Mouse (Mus musculus): ENCODE data around the gene Gm973. TPM values are rescaled to one million over a fixed set of nuclear protein-coding genes. Genes with fewer than 3 reads are reported as not detected.

The Gm973 gene
- polyA plus RNA-seq, 1 experiment from 2014 or later = 1.4 TPM

DNA sequence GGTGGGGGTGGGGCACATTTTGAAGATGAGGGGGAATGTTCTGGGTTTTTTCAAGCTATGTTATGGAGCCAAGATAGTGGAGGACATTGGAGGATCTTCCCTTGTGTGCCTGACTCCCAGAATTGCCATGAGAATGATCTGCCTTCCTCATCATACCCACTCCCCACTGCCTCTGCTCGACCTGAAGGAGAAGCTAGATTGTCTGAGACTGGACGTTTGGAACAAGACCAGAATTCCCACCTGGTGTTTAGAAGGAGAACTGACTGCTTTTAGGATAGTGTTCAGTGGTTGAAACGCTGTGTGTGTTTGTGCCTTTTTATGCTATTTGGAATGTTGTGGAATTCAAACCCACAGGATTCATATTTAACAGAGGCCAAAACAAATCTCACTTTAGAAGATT is 8.7 kb downstream of the Gm973 start:
- H3K9ac ChIP-seq (ENCODE audit: low read depth, low read length) = no peak overlapping the region
- no peak for ATAC-seq (ENCODE audit: low FRiP score, low TSS enrichment)
- no peak overlapping the region for H3K4me3 ChIP-seq (ENCODE audit: low read length)
- 46% methylated on average over 3 of the region's 3 CpGs for WGBS
- H3K4me1 ChIP-seq (ENCODE audit: control insufficient read depth, insufficient read depth, low read length) = peaks cover 18% of the 10 kb centered on the region
- no peak overlapping the region for H3K27ac ChIP-seq (ENCODE audit: low read depth, low read length)
- no peak overlapping the region for H3K4me2 ChIP-seq (replicated peaks; ENCODE audit: low read depth, low read length)
- no peaks in the 10 kb centered on the region for H3K36me3 ChIP-seq (ENCODE audit: control insufficient read depth, insufficient read depth, low read length)
- no peaks in the 10 kb centered on the region for H3K9me3 ChIP-seq (ENCODE audit: control insufficient read depth, low read length)
- no peaks in the 10 kb centered on the region for H3K27me3 ChIP-seq (ENCODE audit: control insufficient read depth, insufficient read depth, low read length)

DNA sequence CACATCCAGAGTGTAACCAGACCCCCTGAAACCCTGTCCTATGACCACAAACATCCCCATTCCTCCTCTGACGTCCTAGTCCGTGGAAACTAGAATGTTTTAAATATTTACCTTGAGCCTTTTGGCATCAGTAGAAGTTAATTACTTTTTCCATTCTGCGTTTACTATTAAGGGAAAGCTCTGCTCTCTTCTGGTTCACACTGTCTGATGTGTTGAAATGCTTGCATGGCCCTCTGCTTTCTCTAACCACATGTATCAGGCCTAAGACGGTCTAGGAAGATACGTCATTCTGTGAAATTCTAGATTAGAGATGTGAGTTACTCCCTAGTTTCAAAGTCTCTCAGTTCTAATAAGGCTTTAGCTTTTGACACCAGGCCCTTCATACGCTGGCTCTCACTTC is 11.2 kb downstream of the Gm973 start:
- Histone ChIP-seq H3K9ac (ENCODE audit: low read depth, low read length) (no peak overlapping the region), H3K4me3 (ENCODE audit: low read length) (no peak overlapping the region), H3K27me3 (ENCODE audit: control insufficient read depth, insufficient read depth, low read length) (no peaks in the 10 kb centered on the region), H3K4me2 (replicated peaks; ENCODE audit: low read depth, low read length) (no peak overlapping the region), H3K9me3 (ENCODE audit: control insufficient read depth, low read length) (no peaks in the 10 kb centered on the region), H3K36me3 (ENCODE audit: control insufficient read depth, insufficient read depth, low read length) (no peaks in the 10 kb centered on the region), H3K27ac (ENCODE audit: low read depth, low read length) (no peak overlapping the region), H3K4me1 (ENCODE audit: control insufficient read depth, insufficient read depth, low read length) (peaks cover 5% of the 10 kb centered on the region; the same call in 1 of the 2 replicates)
- 73% methylated on average over 6 of the region's 6 CpGs for WGBS
- ATAC-seq (ENCODE audit: low FRiP score, low TSS enrichment) = no peak

GRCm38 (mm10) chr1:59534976-59535810 is 19.1 kb downstream of the Gm973 start:
- Histone ChIP-seq H3K4me3 (ENCODE audit: low read length) (no peak overlapping the region), H3K9me3 (ENCODE audit: control insufficient read depth, low read length) (no peaks in the 10 kb centered on the region), H3K4me2 (replicated peaks; ENCODE audit: low read depth, low read length) (no peak overlapping the region), H3K4me1 (ENCODE audit: control insufficient read depth, insufficient read depth, low read length) (peaks cover 13% of the 10 kb centered on the region), H3K27me3 (ENCODE audit: control insufficient read depth, insufficient read depth, low read length) (no peaks in the 10 kb centered on the region), H3K27ac (ENCODE audit: low read depth, low read length) (no peak overlapping the region), H3K36me3 (ENCODE audit: control insufficient read depth, insufficient read depth, low read length) (no peaks in the 10 kb centered on the region), H3K9ac (ENCODE audit: low read depth, low read length) (peak overlapping the region; percentile 1; the same call in 1 of the 2 replicates)
- peak; percentile 52; the same call in 1 of the 2 replicates for ATAC-seq (ENCODE audit: low FRiP score, low TSS enrichment)
- WGBS = 22% methylated on average over 5 of the region's 5 CpGs

DNA sequence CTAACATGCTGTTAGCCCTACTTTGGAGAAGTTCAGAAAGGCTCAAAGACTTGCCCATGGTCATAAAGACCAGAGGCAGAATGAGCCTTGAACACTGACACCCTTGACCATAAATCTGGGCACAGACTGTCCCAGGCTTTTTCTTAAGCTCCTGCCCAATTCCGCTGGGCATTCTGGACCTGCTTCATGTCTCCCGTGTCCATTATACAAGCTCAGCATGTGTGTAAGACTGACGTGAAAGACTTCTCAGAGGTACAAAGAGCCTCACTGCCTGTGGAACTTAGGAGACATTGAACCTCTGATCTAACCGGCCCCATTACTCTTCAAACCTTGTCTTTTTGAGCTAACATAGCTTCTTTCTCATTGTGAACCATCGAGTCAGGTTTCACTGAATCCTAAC is 22.3 kb downstream of the Gm973 start:
- Histone ChIP-seq H3K4me2 (replicated peaks; ENCODE audit: low read depth, low read length) (no peak overlapping the region), H3K27ac (ENCODE audit: low read depth, low read length) (no peak overlapping the region)

DNA sequence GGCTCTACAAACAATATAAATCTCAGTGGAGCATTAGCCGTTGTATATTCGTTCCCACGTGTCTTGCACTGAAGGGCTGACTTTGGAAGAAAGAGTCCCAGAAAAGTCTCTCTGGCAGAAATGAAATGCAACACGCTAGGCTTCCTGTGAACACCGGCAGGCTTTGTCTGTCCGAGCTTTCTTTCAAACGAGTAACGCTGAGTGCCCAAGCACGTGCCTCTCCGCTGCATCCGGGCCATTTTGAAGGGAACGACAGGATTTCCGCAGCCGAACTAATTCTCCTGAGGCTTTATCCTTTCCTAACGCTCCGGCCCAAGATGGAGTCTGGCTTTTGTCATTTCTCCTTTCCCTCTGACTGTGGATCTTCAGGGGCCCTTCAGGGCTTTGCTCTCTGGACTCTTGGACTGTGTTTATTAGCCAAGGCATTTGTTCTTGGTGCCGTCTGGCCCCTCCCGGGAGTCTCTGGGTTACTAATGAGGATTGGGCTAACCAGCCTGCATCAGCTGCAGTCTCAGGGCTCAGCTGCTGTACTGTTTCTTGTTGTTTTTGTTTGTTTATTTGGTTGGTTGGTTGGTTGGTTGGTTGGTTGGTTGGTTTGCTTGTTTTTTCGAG is 24.6 kb downstream of the Gm973 start:
- WGBS = 68% methylated on average over 19 of the region's 19 CpGs
- Histone ChIP-seq H3K9me3 (ENCODE audit: control insufficient read depth, low read length) (no peaks in the 10 kb centered on the region), H3K9ac (ENCODE audit: low read depth, low read length) (no peak overlapping the region), H3K4me3 (ENCODE audit: low read length) (no peak overlapping the region), H3K36me3 (ENCODE audit: control insufficient read depth, insufficient read depth, low read length) (no peaks in the 10 kb centered on the region), H3K4me1 (ENCODE audit: control insufficient read depth, insufficient read depth, low read length) (0 out of 2 replicates have a peak, but pooled peaks cover 4% of the 10 kb centered on the region), H3K27me3 (ENCODE audit: control insufficient read depth, insufficient read depth, low read length) (no peaks in the 10 kb centered on the region), H3K4me2 (replicated peaks; ENCODE audit: low read depth, low read length) (no peak overlapping the region), H3K27ac (ENCODE audit: low read depth, low read length) (no peak overlapping the region)
- no peak for ATAC-seq (ENCODE audit: low FRiP score, low TSS enrichment)

More for the DNA sequence above, 22.3 kb downstream of the Gm973 start:
- Histone ChIP-seq H3K36me3 (ENCODE audit: control insufficient read depth, insufficient read depth, low read length) (no peaks in the 10 kb centered on the region), H3K9ac (ENCODE audit: low read depth, low read length) (no peak overlapping the region), H3K4me3 (ENCODE audit: low read length) (no peak overlapping the region), H3K27me3 (ENCODE audit: control insufficient read depth, insufficient read depth, low read length) (no peaks in the 10 kb centered on the region), H3K9me3 (ENCODE audit: control insufficient read depth, low read length) (no peaks in the 10 kb centered on the region), H3K4me1 (ENCODE audit: control insufficient read depth, insufficient read depth, low read length) (peaks cover 13% of the 10 kb centered on the region)
- 85% methylated on average over 5 of the region's 5 CpGs for WGBS
- ATAC-seq (ENCODE audit: low FRiP score, low TSS enrichment) = no peak

DNA sequence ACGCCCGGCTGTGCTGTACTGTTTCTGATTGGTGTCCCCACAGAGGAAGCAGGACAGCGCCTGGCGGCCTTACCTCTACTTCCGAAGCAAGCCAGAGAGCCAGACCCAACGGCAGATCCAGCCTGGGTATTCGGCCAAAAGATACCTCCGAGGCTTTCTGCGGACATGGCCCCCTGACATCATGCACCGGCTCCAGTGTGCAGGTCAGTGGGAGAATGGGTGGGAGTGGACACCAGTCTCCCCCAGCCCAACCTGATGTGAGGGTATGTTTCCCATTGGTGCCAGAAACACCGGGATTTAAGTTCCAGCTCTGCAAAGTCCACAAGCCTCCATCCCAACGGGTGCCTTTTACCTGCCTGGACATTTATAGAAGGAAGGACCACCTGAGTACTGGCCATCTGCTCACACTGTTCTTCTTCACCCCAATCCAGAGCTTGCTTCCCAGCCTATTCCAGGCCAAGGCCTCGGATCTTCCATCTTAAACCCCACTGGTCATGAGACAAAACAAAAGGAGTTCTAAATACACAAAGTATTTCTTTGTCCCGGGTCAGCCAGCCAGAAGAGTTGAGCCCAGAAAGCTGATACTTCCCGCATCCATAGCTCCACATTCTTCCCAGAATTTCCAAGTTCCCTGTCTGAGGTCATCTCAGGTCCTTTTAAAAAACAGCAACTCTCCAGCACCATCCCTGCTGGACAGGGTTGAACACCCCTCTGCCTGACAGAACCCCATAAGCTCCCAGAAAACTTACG is 25.4 kb downstream of the Gm973 start:
- Histone ChIP-seq H3K4me3 (ENCODE audit: low read length) (no peak overlapping the region), H3K36me3 (ENCODE audit: control insufficient read depth, insufficient read depth, low read length) (no peaks in the 10 kb centered on the region), H3K4me1 (ENCODE audit: control insufficient read depth, insufficient read depth, low read length) (no peaks in the 10 kb centered on the region), H3K27ac (ENCODE audit: low read depth, low read length) (no peak overlapping the region), H3K9me3 (ENCODE audit: control insufficient read depth, low read length) (no peaks in the 10 kb centered on the region), H3K27me3 (ENCODE audit: control insufficient read depth, insufficient read depth, low read length) (no peaks in the 10 kb centered on the region), H3K9ac (ENCODE audit: low read depth, low read length) (no peak overlapping the region), H3K4me2 (replicated peaks; ENCODE audit: low read depth, low read length) (no peak overlapping the region)
- ATAC-seq (ENCODE audit: low FRiP score, low TSS enrichment) = no peak
- WGBS = 87% methylated on average over 16 of the region's 16 CpGs

- no peaks in the 10 kb centered on the region for H3K27me3 ChIP-seq (ENCODE audit: control insufficient read depth, insufficient read depth, low read length)
- H3K9me3 ChIP-seq (ENCODE audit: control insufficient read depth, low read length) = no peaks in the 10 kb centered on the region
- no peak overlapping the region for H3K27ac ChIP-seq (ENCODE audit: low read depth, low read length)
- H3K9ac ChIP-seq (ENCODE audit: low read depth, low read length) = no peak overlapping the region
- H3K36me3 ChIP-seq (ENCODE audit: control insufficient read depth, insufficient read depth, low read length) = no peaks in the 10 kb centered on the region
- no peaks in the 10 kb centered on the region for H3K4me1 ChIP-seq (ENCODE audit: control insufficient read depth, insufficient read depth, low read length)
- WGBS = 54% methylated on average over 6 of the region's 6 CpGs
- ATAC-seq (ENCODE audit: low FRiP score, low TSS enrichment) = no peak
- no peak overlapping the region for H3K4me2 ChIP-seq (replicated peaks; ENCODE audit: low read depth, low read length)
- H3K4me3 ChIP-seq (ENCODE audit: low read length) = no peak overlapping the region
Measured at GRCm38 (mm10) chr1:59542231-59542630, 26.2 kb downstream of the Gm973 start.

GRCm38 (mm10) chr1:59543911-59544310 is 27.8 kb downstream of the Gm973 start:
- H3K9me3 ChIP-seq (ENCODE audit: control insufficient read depth, low read length) = no peaks in the 10 kb centered on the region
- no peak overlapping the region for H3K4me2 ChIP-seq (replicated peaks; ENCODE audit: low read depth, low read length)
- H3K36me3 ChIP-seq (ENCODE audit: control insufficient read depth, insufficient read depth, low read length) = no peaks in the 10 kb centered on the region
- H3K27ac ChIP-seq (ENCODE audit: low read depth, low read length) = no peak overlapping the region
- no peaks in the 10 kb centered on the region for H3K27me3 ChIP-seq (ENCODE audit: control insufficient read depth, insufficient read depth, low read length)
- WGBS = 75% methylated on average over 8 of the region's 8 CpGs
- ATAC-seq (ENCODE audit: low FRiP score, low TSS enrichment) = no peak
- H3K9ac ChIP-seq (ENCODE audit: low read depth, low read length) = no peak overlapping the region
- no peaks in the 10 kb centered on the region for H3K4me1 ChIP-seq (ENCODE audit: control insufficient read depth, insufficient read depth, low read length)
- no peak overlapping the region for H3K4me3 ChIP-seq (ENCODE audit: low read length)
